Mouse (Mus musculus): ENCODE measurements around the gene Taok2.

DNA sequence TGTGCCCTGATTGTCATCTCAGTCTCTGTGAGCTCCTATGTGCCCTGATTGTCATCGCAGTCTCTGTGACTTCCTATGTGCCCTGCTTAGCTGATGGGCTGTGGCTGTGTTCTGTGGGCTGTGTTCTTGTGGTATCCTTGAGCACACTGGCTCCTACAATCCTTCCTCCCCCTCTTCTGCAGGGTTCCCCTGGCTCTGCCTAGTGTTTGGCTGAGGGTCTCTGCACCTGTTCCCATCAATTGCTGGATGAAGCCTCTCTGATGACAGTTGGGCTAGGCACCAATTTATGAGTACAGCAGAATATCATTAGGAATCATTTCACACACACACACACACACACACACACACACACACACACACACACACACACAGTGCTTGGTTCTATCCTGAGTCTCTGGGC lies 51.2 kb downstream of the Taok2 start:
- TF ChIP-seq CTCF (IDR thresholded peaks at IDR 0.05; ENCODE audit: borderline replicate concordance, control insufficient read depth, extremely low read depth, insufficient read depth, low read length, poor library complexity) (no peak), POLR2A (IDR thresholded peaks at IDR 0.05; ENCODE audit: control insufficient read depth, extremely low read depth, insufficient read depth, low read length, poor library complexity) (no peak)
